Mouse (Mus musculus): ENCODE data around the gene Mast3. TPM values are rescaled to one million over a fixed set of nuclear protein-coding genes. Genes with fewer than 3 reads are reported as not detected.
A peak's percentile ranks its signal among the peaks of the same experiment; 100 is the strongest.

The Mast3 gene
- polyA plus RNA-seq, 1 experiment from 2014 or later, result 13.5 TPM

- no peaks in the 10 kb centered on the region for H3K27me3 ChIP-seq (replicated peaks; ENCODE audit: control insufficient read depth, insufficient read depth, low read length)
- peak overlapping the region; percentile 56 for H3K9ac ChIP-seq (ENCODE audit: low read depth, low read length)
- peaks cover 5% of the 10 kb centered on the region; the same call in 1 of the 2 replicates for H3K4me1 ChIP-seq (ENCODE audit: control insufficient read depth, insufficient read depth, low read length)
- peaks cover 55% of the 10 kb centered on the region for H3K36me3 ChIP-seq (ENCODE audit: control insufficient read depth, insufficient read depth, low read length)
- 7% methylated on average over 20 of the region's 21 CpGs for WGBS
- H3K4me2 ChIP-seq (ENCODE audit: low read depth, low read length), result peak overlapping the region; percentile 86
- DNase-seq (ENCODE audit: low spot score) (peak; percentile 88), ATAC-seq (ENCODE audit: low read depth) (peak; percentile 58)
- H3K27ac ChIP-seq (replicated peaks; ENCODE audit: low read depth, low read length), result 0 out of 2 replicates have a peak overlapping the region, but pooled peaks have one; percentile 33
- H3K9me3 ChIP-seq (ENCODE audit: control insufficient read depth, low read length), result no peaks in the 10 kb centered on the region
- peak overlapping the region; percentile 41 for H3K4me3 ChIP-seq (ENCODE audit: low read depth, low read length)
Measured at GRCm38 (mm10) chr8:70766571-70767440, 38.0 kb downstream of the Mast3 start.

- ATAC-seq (ENCODE audit: low read depth), result no peak
- Histone ChIP-seq H3K4me3 (ENCODE audit: low read depth, low read length) (peak overlapping the region; percentile 41), H3K9ac (ENCODE audit: low read depth, low read length) (peak overlapping the region; percentile 56), H3K4me2 (ENCODE audit: low read depth, low read length) (peak overlapping the region; percentile 86), H3K27me3 (replicated peaks; ENCODE audit: control insufficient read depth, insufficient read depth, low read length) (no peaks in the 10 kb centered on the region), H3K36me3 (ENCODE audit: control insufficient read depth, insufficient read depth, low read length) (peaks cover 47% of the 10 kb centered on the region), H3K4me1 (ENCODE audit: control insufficient read depth, insufficient read depth, low read length) (peaks cover 11% of the 10 kb centered on the region), H3K9me3 (ENCODE audit: control insufficient read depth, low read length) (no peaks in the 10 kb centered on the region), H3K27ac (replicated peaks; ENCODE audit: low read depth, low read length) (no peak overlapping the region)
- DNase-seq (ENCODE audit: low spot score), result no peak
- WGBS, result 3% methylated on average over 30 of the region's 34 CpGs
Measured at GRCm38 (mm10) chr8:70765838-70766570, 38.9 kb downstream of the Mast3 start.

- Histone ChIP-seq H3K36me3 (ENCODE audit: control insufficient read depth, insufficient read depth, low read length) (peaks cover 41% of the 10 kb centered on the region), H3K4me2 (ENCODE audit: low read depth, low read length) (peak overlapping the region; percentile 86), H3K4me1 (ENCODE audit: control insufficient read depth, insufficient read depth, low read length) (peaks cover 11% of the 10 kb centered on the region), H3K4me3 (ENCODE audit: low read depth, low read length) (peak overlapping the region; percentile 41), H3K9ac (ENCODE audit: low read depth, low read length) (peak overlapping the region; percentile 56), H3K27ac (replicated peaks; ENCODE audit: low read depth, low read length) (no peak overlapping the region), H3K27me3 (replicated peaks; ENCODE audit: control insufficient read depth, insufficient read depth, low read length) (no peaks in the 10 kb centered on the region), H3K9me3 (ENCODE audit: control insufficient read depth, low read length) (no peaks in the 10 kb centered on the region)
- no peak for ATAC-seq (ENCODE audit: low read depth)
- DNase-seq (ENCODE audit: low spot score), result no peak
- WGBS, result 78% methylated on average over 9 of the region's 9 CpGs
Measured at GRCm38 (mm10) chr8:70765329-70765728, 39.5 kb downstream of the Mast3 start.

GRCm38 (mm10) chr8:70764676-70765075, 40.2 kb downstream of the Mast3 start:
- no peak for ATAC-seq (ENCODE audit: low read depth)

GRCm38 (mm10) chr8:70764026-70764425, 40.8 kb downstream of the Mast3 start:
- H3K9me3 ChIP-seq (ENCODE audit: control insufficient read depth, low read length), result no peaks in the 10 kb centered on the region
- WGBS, result 81% methylated on average over 8 of the region's 8 CpGs
- no peak overlapping the region for H3K27ac ChIP-seq (replicated peaks; ENCODE audit: low read depth, low read length)
- DNase-seq (ENCODE audit: low spot score) (no peak), ATAC-seq (ENCODE audit: low read depth) (no peak)
- H3K4me3 ChIP-seq (ENCODE audit: low read depth, low read length), result no peak overlapping the region
- peaks cover 18% of the 10 kb centered on the region for H3K4me1 ChIP-seq (ENCODE audit: control insufficient read depth, insufficient read depth, low read length)
- H3K36me3 ChIP-seq (ENCODE audit: control insufficient read depth, insufficient read depth, low read length), result peaks cover 28% of the 10 kb centered on the region
- H3K9ac ChIP-seq (ENCODE audit: low read depth, low read length), result no peak overlapping the region
- no peaks in the 10 kb centered on the region for H3K27me3 ChIP-seq (replicated peaks; ENCODE audit: control insufficient read depth, insufficient read depth, low read length)
- H3K4me2 ChIP-seq (ENCODE audit: low read depth, low read length), result no peak overlapping the region

More at GRCm38 (mm10) chr8:70764676-70765075, 40.2 kb downstream of the Mast3 start:
- no peak overlapping the region for H3K4me2 ChIP-seq (ENCODE audit: low read depth, low read length)
- no peaks in the 10 kb centered on the region for H3K9me3 ChIP-seq (ENCODE audit: control insufficient read depth, low read length)
- peaks cover 17% of the 10 kb centered on the region for H3K4me1 ChIP-seq (ENCODE audit: control insufficient read depth, insufficient read depth, low read length)
- H3K36me3 ChIP-seq (ENCODE audit: control insufficient read depth, insufficient read depth, low read length), result peaks cover 34% of the 10 kb centered on the region
- H3K4me3 ChIP-seq (ENCODE audit: low read depth, low read length), result no peak overlapping the region
- no peak overlapping the region for H3K9ac ChIP-seq (ENCODE audit: low read depth, low read length)
- no peaks in the 10 kb centered on the region for H3K27me3 ChIP-seq (replicated peaks; ENCODE audit: control insufficient read depth, insufficient read depth, low read length)
- 91% methylated on average over 13 of the region's 13 CpGs for WGBS
- H3K27ac ChIP-seq (replicated peaks; ENCODE audit: low read depth, low read length), result no peak overlapping the region
- no peak for DNase-seq (ENCODE audit: low spot score)

GRCm38 (mm10) chr8:70763354-70763753, 41.5 kb downstream of the Mast3 start:
- Histone ChIP-seq H3K27ac (replicated peaks; ENCODE audit: low read depth, low read length) (no peak overlapping the region), H3K4me3 (ENCODE audit: low read depth, low read length) (no peak overlapping the region), H3K36me3 (ENCODE audit: control insufficient read depth, insufficient read depth, low read length) (peaks cover 26% of the 10 kb centered on the region), H3K27me3 (replicated peaks; ENCODE audit: control insufficient read depth, insufficient read depth, low read length) (no peaks in the 10 kb centered on the region), H3K4me2 (ENCODE audit: low read depth, low read length) (no peak overlapping the region), H3K9me3 (ENCODE audit: control insufficient read depth, low read length) (no peaks in the 10 kb centered on the region), H3K4me1 (ENCODE audit: control insufficient read depth, insufficient read depth, low read length) (peaks cover 18% of the 10 kb centered on the region), H3K9ac (ENCODE audit: low read depth, low read length) (no peak overlapping the region)
- WGBS, result 2% methylated on average over 3 of the region's 3 CpGs
- ATAC-seq (ENCODE audit: low read depth) (no peak), DNase-seq (ENCODE audit: low spot score) (no peak)

GRCm38 (mm10) chr8:70762118-70762517, 42.7 kb downstream of the Mast3 start:
- no peaks in the 10 kb centered on the region for H3K27me3 ChIP-seq (replicated peaks; ENCODE audit: control insufficient read depth, insufficient read depth, low read length)
- ATAC-seq (ENCODE audit: low read depth), result no peak
- 90% methylated on average over 1 of the region's 1 CpGs for WGBS

GRCm38 (mm10) chr8:70760775-70761406, 44.0 kb downstream of the Mast3 start, which contains the start of gene Mpv17l2:
TSS of gene Mpv17l2 (minus strand) at chr8:70760946.
- WGBS, result under 1% methylated on average over 53 of the region's 55 CpGs
- peak within 1 kb of the TSS; percentile 42; the same call in 1 of the 2 replicates for H3K27ac ChIP-seq (replicated peaks; ENCODE audit: low read depth, low read length)
- H3K36me3 ChIP-seq (ENCODE audit: control insufficient read depth, insufficient read depth, low read length), result peaks cover 39% of the 10 kb centered on the region
- H3K4me2 ChIP-seq (ENCODE audit: low read depth, low read length), result peak within 1 kb of the TSS; percentile 99
- ATAC-seq (ENCODE audit: low read depth), result peak; percentile 97
- H3K4me1 ChIP-seq (ENCODE audit: control insufficient read depth, insufficient read depth, low read length), result peaks cover 14% of the 10 kb centered on the region
- peak within 1 kb of the TSS; percentile 69 for H3K4me3 ChIP-seq (ENCODE audit: low read depth, low read length)
- H3K9me3 ChIP-seq (ENCODE audit: control insufficient read depth, low read length), result no peaks in the 10 kb centered on the region
- H3K9ac ChIP-seq (ENCODE audit: low read depth, low read length), result peak within 1 kb of the TSS; percentile 77
- peak; percentile 99 for DNase-seq (ENCODE audit: low spot score)
- H3K27me3 ChIP-seq (replicated peaks; ENCODE audit: control insufficient read depth, insufficient read depth, low read length), result no peaks in the 10 kb centered on the region

More at GRCm38 (mm10) chr8:70762118-70762517, 42.7 kb downstream of the Mast3 start:
- H3K9ac ChIP-seq (ENCODE audit: low read depth, low read length), result no peak overlapping the region
- no peak overlapping the region for H3K4me3 ChIP-seq (ENCODE audit: low read depth, low read length)
- peaks cover 18% of the 10 kb centered on the region for H3K4me1 ChIP-seq (ENCODE audit: control insufficient read depth, insufficient read depth, low read length)
- H3K4me2 ChIP-seq (ENCODE audit: low read depth, low read length), result no peak overlapping the region
- H3K36me3 ChIP-seq (ENCODE audit: control insufficient read depth, insufficient read depth, low read length), result peaks cover 28% of the 10 kb centered on the region
- no peak overlapping the region for H3K27ac ChIP-seq (replicated peaks; ENCODE audit: low read depth, low read length)
- DNase-seq (ENCODE audit: low spot score), result no peak
- no peaks in the 10 kb centered on the region for H3K9me3 ChIP-seq (ENCODE audit: control insufficient read depth, low read length)

Data from embryonic facial prominence, embryonic 14.5 days (tissue).